Mouse (Mus musculus): ENCODE data around the gene Srrm3. TPM values are rescaled to one million over a fixed set of nuclear protein-coding genes. Genes with fewer than 3 reads are reported as not detected.

Srrm3 gene
- polyA plus RNA-seq, 1 experiment: 0.12 TPM

DNA sequence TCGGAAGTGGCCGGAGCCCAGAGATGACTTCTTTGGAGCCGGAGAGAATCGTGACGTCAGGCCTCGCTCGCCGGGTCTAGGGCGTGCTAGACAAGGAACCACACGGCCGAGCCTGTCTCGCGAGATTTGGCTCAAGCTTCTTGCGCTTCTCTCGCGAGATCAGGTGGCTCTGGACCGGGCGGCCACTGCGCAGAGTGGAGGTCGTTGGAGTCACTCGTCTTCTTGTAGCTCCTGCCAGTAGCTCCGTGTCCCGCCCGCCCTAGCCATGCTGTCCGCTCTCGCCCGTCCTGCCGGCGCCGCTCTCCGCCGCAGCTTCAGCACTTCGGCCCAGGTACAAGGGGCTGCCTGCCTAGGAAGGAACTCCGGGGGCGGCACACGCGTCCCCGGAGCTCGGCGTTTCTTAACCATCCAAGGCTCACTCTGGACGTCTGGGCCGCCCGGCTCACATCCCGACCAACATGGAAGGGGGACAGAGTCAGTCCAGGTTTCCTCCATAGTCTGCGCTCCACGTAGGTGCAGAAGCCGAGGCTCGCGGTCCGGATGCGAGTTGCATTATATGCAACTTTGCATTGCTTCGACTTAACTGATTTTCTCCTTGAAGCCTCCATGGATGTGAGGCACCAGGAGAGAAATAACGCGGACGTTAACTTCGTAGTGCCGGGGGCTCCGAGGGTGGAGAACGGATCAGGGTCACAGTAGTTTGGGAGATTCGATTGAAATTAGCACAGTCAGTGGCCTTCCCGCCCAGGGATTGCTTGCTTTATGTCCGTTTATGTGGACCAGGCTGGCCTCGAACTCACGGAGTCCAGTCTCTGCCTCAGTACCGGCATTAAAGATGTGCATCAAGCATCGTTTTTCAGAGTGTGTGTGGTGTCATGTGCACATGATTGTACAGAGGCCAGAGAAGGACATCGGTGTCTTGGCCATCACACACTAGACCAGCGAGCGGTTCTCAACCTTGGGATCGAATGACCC is 27.9 kb upstream of the Srrm3 start, which contains the start of gene Mdh2:
Gene Mdh2 (plus strand): TSS at position 10 of the 975 bp plus-strand sequence.
- peak within 1 kb of the TSS; percentile 97 for H3K4me3 ChIP-seq (ENCODE audit: control insufficient read depth, low read depth, low read length)
- TF ChIP-seq POLR2A (IDR thresholded peaks at IDR 0.05; ENCODE audit: control insufficient read depth, low read depth, low read length): peak; percentile 99
- no peak for TF ChIP-seq CTCF (IDR thresholded peaks at IDR 0.05; ENCODE audit: control insufficient read depth, insufficient read depth, insufficient replicate concordance, low read depth, low read length)
- no peaks in the 10 kb centered on the region for H3K27me3 ChIP-seq (ENCODE audit: control insufficient read depth, insufficient read depth, low read length)
- H3K27ac ChIP-seq (ENCODE audit: control insufficient read depth, insufficient read depth, low read depth, low read length): peak within 1 kb of the TSS; percentile 96
- peaks cover 10% of the 10 kb centered on the region for H3K4me1 ChIP-seq (ENCODE audit: control insufficient read depth, insufficient read depth, low read length)
- no peaks in the 10 kb centered on the region for H3K36me3 ChIP-seq (ENCODE audit: control insufficient read depth, insufficient read depth, low read length)

GRCm38 (mm10) chr5:135780331-135780730 is 26.4 kb upstream of the Srrm3 start:
- H3K36me3 ChIP-seq (ENCODE audit: control insufficient read depth, insufficient read depth, low read length): no peaks in the 10 kb centered on the region; the same call in 1 of the 2 replicates
- no peak overlapping the region for H3K27ac ChIP-seq (ENCODE audit: control insufficient read depth, insufficient read depth, low read depth, low read length)
- peaks cover 10% of the 10 kb centered on the region for H3K4me1 ChIP-seq (ENCODE audit: control insufficient read depth, insufficient read depth, low read length)
- no peaks in the 10 kb centered on the region for H3K27me3 ChIP-seq (ENCODE audit: control insufficient read depth, insufficient read depth, low read length)
- H3K4me3 ChIP-seq (ENCODE audit: control insufficient read depth, low read depth, low read length): no peak overlapping the region
- TF ChIP-seq CTCF (IDR thresholded peaks at IDR 0.05; ENCODE audit: control insufficient read depth, insufficient read depth, insufficient replicate concordance, low read depth, low read length) (no peak), POLR2A (IDR thresholded peaks at IDR 0.05; ENCODE audit: control insufficient read depth, low read depth, low read length) (no peak)

DNA sequence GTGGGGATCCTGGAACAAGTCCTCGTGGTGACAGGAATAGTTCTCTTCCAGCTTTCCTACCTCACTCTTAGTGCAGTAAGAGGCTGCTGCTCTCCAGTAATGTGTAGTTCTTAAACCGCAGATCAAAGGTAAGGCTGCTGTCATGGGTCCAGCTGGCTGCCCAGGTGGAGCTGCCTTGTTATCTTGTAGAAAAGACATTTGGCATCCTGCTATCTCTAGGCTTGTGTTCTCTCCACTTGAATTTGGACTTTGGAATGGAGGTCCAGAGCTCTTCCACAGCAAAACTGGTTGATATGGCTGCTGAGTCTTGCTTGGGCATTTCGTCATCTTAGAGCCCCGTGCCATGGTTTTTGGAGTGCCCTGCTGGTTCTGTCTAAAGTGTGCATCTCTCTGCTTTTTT is 23.8 kb upstream of the Srrm3 start:
- H3K27me3 ChIP-seq (ENCODE audit: control insufficient read depth, insufficient read depth, low read length): no peaks in the 10 kb centered on the region
- TF ChIP-seq CTCF (IDR thresholded peaks at IDR 0.05; ENCODE audit: control insufficient read depth, insufficient read depth, insufficient replicate concordance, low read depth, low read length): no peak
- no peak for TF ChIP-seq POLR2A (IDR thresholded peaks at IDR 0.05; ENCODE audit: control insufficient read depth, low read depth, low read length)
- no peak overlapping the region for H3K27ac ChIP-seq (ENCODE audit: control insufficient read depth, insufficient read depth, low read depth, low read length)
- H3K4me1 ChIP-seq (ENCODE audit: control insufficient read depth, insufficient read depth, low read length): peaks cover 8% of the 10 kb centered on the region
- H3K36me3 ChIP-seq (ENCODE audit: control insufficient read depth, insufficient read depth, low read length): no peaks in the 10 kb centered on the region; the same call in 1 of the 2 replicates
- no peak overlapping the region for H3K4me3 ChIP-seq (ENCODE audit: control insufficient read depth, low read depth, low read length)

- Histone ChIP-seq H3K4me3 (ENCODE audit: control insufficient read depth, low read depth, low read length) (no peak overlapping the region; the same call in 1 of the 2 replicates), H3K27me3 (ENCODE audit: control insufficient read depth, insufficient read depth, low read length) (no peaks in the 10 kb centered on the region), H3K36me3 (ENCODE audit: control insufficient read depth, insufficient read depth, low read length) (no peaks in the 10 kb centered on the region), H3K4me1 (ENCODE audit: control insufficient read depth, insufficient read depth, low read length) (no peaks in the 10 kb centered on the region; the same call in none of the 2 replicates), H3K27ac (ENCODE audit: control insufficient read depth, insufficient read depth, low read depth, low read length) (no peak overlapping the region)
- TF ChIP-seq POLR2A (IDR thresholded peaks at IDR 0.05; ENCODE audit: control insufficient read depth, low read depth, low read length) (no peak), CTCF (IDR thresholded peaks at IDR 0.05; ENCODE audit: control insufficient read depth, insufficient read depth, insufficient replicate concordance, low read depth, low read length) (peak; percentile 99)
Measured at GRCm38 (mm10) chr5:135793996-135794858, 12.5 kb upstream of the Srrm3 start.

DNA sequence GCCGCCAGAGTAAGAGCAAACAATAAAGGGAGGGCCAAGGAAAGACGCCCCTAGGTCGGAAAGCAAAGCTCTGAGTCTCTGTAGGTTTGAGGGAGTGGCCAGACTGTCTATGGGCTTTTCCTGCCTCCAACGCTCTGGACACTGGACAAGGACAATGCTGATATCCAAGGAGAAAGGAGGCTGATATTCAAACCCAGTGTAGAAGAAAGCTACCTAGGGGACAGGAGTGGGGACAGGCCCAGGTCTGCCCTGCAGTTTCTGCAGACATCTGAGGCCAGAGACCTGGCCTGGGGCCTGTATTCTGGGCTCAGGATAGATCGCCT is 11.9 kb upstream of the Srrm3 start:
- Histone ChIP-seq H3K36me3 (ENCODE audit: control insufficient read depth, insufficient read depth, low read length) (no peaks in the 10 kb centered on the region), H3K27ac (ENCODE audit: control insufficient read depth, insufficient read depth, low read depth, low read length) (no peak overlapping the region), H3K4me3 (ENCODE audit: control insufficient read depth, low read depth, low read length) (no peak overlapping the region), H3K27me3 (ENCODE audit: control insufficient read depth, insufficient read depth, low read length) (no peaks in the 10 kb centered on the region), H3K4me1 (ENCODE audit: control insufficient read depth, insufficient read depth, low read length) (no peaks in the 10 kb centered on the region; the same call in none of the 2 replicates)
- TF ChIP-seq POLR2A (IDR thresholded peaks at IDR 0.05; ENCODE audit: control insufficient read depth, low read depth, low read length) (no peak), CTCF (IDR thresholded peaks at IDR 0.05; ENCODE audit: control insufficient read depth, insufficient read depth, insufficient replicate concordance, low read depth, low read length) (no peak)

GRCm38 (mm10) chr5:135799746-135800145 is 6.9 kb upstream of the Srrm3 start:
- TF ChIP-seq POLR2A (IDR thresholded peaks at IDR 0.05; ENCODE audit: control insufficient read depth, low read depth, low read length) (no peak), CTCF (IDR thresholded peaks at IDR 0.05; ENCODE audit: control insufficient read depth, insufficient read depth, insufficient replicate concordance, low read depth, low read length) (peak; percentile 61; the same call in 1 of the 2 replicates)
- H3K36me3 ChIP-seq (ENCODE audit: control insufficient read depth, insufficient read depth, low read length): no peaks in the 10 kb centered on the region
- no peaks in the 10 kb centered on the region for H3K27me3 ChIP-seq (ENCODE audit: control insufficient read depth, insufficient read depth, low read length)

DNA sequence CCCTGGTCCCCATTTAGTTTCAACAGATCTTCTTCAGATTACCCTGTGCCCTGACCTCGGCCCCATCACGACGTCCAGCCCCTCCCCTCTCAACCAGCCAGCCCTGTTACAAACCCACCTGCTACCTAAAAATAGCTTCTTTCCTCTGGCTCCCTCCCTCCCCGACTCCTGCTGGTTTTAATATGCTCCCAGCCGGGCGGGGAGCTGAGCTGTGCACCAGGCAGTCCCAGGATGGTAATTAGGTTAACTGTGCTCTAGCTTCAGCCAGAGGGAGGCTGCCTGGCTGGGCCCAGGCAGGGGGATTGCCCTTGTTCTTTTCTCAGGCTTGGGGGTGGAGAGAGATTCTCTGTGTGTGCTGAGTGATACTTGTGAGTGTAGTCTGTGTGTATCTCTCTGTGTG is 5.8 kb upstream of the Srrm3 start:
- Histone ChIP-seq H3K4me3 (ENCODE audit: control insufficient read depth, low read depth, low read length) (no peak overlapping the region), H3K27ac (ENCODE audit: control insufficient read depth, insufficient read depth, low read depth, low read length) (no peak overlapping the region), H3K4me1 (ENCODE audit: control insufficient read depth, insufficient read depth, low read length) (peaks cover 5% of the 10 kb centered on the region), H3K36me3 (ENCODE audit: control insufficient read depth, insufficient read depth, low read length) (no peaks in the 10 kb centered on the region), H3K27me3 (ENCODE audit: control insufficient read depth, insufficient read depth, low read length) (no peaks in the 10 kb centered on the region)
- no peak for TF ChIP-seq POLR2A (IDR thresholded peaks at IDR 0.05; ENCODE audit: control insufficient read depth, low read depth, low read length)
- no peak for TF ChIP-seq CTCF (IDR thresholded peaks at IDR 0.05; ENCODE audit: control insufficient read depth, insufficient read depth, insufficient replicate concordance, low read depth, low read length)

More at GRCm38 (mm10) chr5:135799746-135800145, 6.9 kb upstream of the Srrm3 start:
- peaks cover 5% of the 10 kb centered on the region for H3K4me1 ChIP-seq (ENCODE audit: control insufficient read depth, insufficient read depth, low read length)
- no peak overlapping the region for H3K4me3 ChIP-seq (ENCODE audit: control insufficient read depth, low read depth, low read length)
- H3K27ac ChIP-seq (ENCODE audit: control insufficient read depth, insufficient read depth, low read depth, low read length): no peak overlapping the region
